Mouse (Mus musculus) E14TG2a.4 (cell line): ENCODE measurements around the gene Zc3hc1.

Experiments used
- CTCF ChIP-seq: conservative IDR thresholded peaks from 2 replicates; pipeline ENCODE4 v1.5.1; 2014; ENCODE audit warnings: low read length
- POU5F1 ChIP-seq: IDR thresholded peaks from 2 replicates; pipeline ENCODE4 v1.6.1; 2014; ENCODE audit warnings: low read length, borderline replicate concordance

DNA sequence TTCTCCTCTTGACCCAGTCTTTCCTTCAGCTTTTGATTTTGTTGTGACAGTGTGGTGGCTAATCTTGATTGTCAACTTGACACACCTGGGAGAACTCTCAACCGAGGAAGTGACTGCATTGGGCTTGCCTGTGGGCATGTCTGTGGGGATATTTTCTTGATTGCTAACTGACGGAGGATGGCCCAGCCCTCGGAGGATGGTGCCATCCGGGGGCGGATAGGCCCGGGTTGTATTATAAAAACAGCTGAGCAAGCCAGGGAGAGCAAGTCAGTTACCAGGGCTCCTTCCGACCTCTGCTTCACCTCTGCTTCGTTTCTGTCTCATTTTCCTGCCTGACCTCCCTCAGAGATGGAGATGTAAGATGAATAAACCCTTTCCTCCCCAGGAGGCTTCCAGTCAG lies 38.1 kb downstream of the Zc3hc1 start:
- TF ChIP-seq POU5F1, result no peak
- TF ChIP-seq CTCF, result no peak
